Mouse (Mus musculus): Measurements from ENCODE around the gene Fam189a2. TPM values are rescaled to one million over a fixed set of nuclear protein-coding genes. Genes with fewer than 3 reads are reported as not detected.

Gene Fam189a2
- total RNA-seq (2021), result 10 to 100 TPM in 1 of 2 experiments, 1 to 10 TPM in 1; 9.7 to 10.4 TPM
- long read RNA-seq, experiment 1, transcript Fam189a2-201 (11 exons, 2,548 nt), result major isoform, 6 of 9 reads
- long read RNA-seq, experiment 1, partial matches to known transcripts, result 0 of 9 reads
- long read RNA-seq, experiment 1, other reads (novel, unspliced or antisense), result 3 of 9 reads
- long read RNA-seq, experiment 2, partial matches to known transcripts, result 0 of 4 reads
- long read RNA-seq, experiment 2, other reads (novel, unspliced or antisense), result 0 of 4 reads

GRCm38 (mm10) chr19:24030871-24031556, at the start of gene Fam189a2:
Fam189a2 (minus strand) TSS chr19:24031019.
- intact Hi-C loops (cut with DNase I), result no loop called here
- 0 out of 2 replicates have a peak within 1 kb of the TSS, but pooled peaks have one; percentile 32 for H3K27ac ChIP-seq
- DNase-seq (ENCODE audit: extremely low spot score in 1 of 2, low spot score in 2 of 2), result peak; percentile 36 to 47
- H3K4me3 ChIP-seq, result peak within 1 kb of the TSS; percentile 66
- no peak for TF ChIP-seq CTCF (IDR thresholded peaks at IDR 0.05)

GRCm38 (mm10) chr19:24077658-24078057, 46.8 kb upstream of the Fam189a2 start:
- intact Hi-C loops (cut with DNase I), result no loop called here
- DNase-seq (ENCODE audit: extremely low spot score in 1 of 2, low spot score in 2 of 2), result no peak
- no peak for TF ChIP-seq CTCF (IDR thresholded peaks at IDR 0.05)
- Histone ChIP-seq H3K27ac (no peak overlapping the region), H3K4me3 (no peak overlapping the region)

GRCm38 (mm10) chr19:24076536-24076935, 45.7 kb upstream of the Fam189a2 start:
- Histone ChIP-seq H3K27ac (no peak overlapping the region), H3K4me3 (no peak overlapping the region)
- no peak for TF ChIP-seq CTCF (IDR thresholded peaks at IDR 0.05)
- intact Hi-C loops (cut with DNase I), result no loop called here
- no peak for DNase-seq (ENCODE audit: extremely low spot score in 1 of 2, low spot score in 2 of 2)

- intact Hi-C loops (cut with DNase I), result no loop called here
- DNase-seq (ENCODE audit: extremely low spot score in 1 of 2, low spot score in 2 of 2), result no peak
- Histone ChIP-seq H3K4me3 (no peak overlapping the region), H3K27ac (no peak overlapping the region)
- no peak for TF ChIP-seq CTCF (IDR thresholded peaks at IDR 0.05)
These were observed 45.1 kb upstream of the Fam189a2 start for GRCm38 (mm10) chr19:24075927-24076326.

GRCm38 (mm10) chr19:24073155-24073554, 42.3 kb upstream of the Fam189a2 start:
- Histone ChIP-seq H3K27ac (no peak overlapping the region), H3K4me3 (no peak overlapping the region)
- no peak for TF ChIP-seq CTCF (IDR thresholded peaks at IDR 0.05)
- intact Hi-C loops (cut with DNase I), result no loop called here
- no peak for DNase-seq (ENCODE audit: extremely low spot score in 1 of 2, low spot score in 2 of 2)

GRCm38 (mm10) chr19:24064348-24064895, 33.6 kb upstream of the Fam189a2 start:
- H3K4me3 ChIP-seq, result no peak overlapping the region
- intact Hi-C loops (cut with DNase I), result no loop called here
- no peak for DNase-seq (ENCODE audit: extremely low spot score in 1 of 2, low spot score in 2 of 2)
- no peak overlapping the region for H3K27ac ChIP-seq
- TF ChIP-seq CTCF (IDR thresholded peaks at IDR 0.05), result no peak

- intact Hi-C loops (cut with DNase I), result no loop called here
- Histone ChIP-seq H3K4me3 (no peak overlapping the region), H3K27ac (no peak overlapping the region)
- DNase-seq (ENCODE audit: extremely low spot score in 1 of 2, low spot score in 2 of 2), result no peak
- TF ChIP-seq CTCF (IDR thresholded peaks at IDR 0.05), result no peak
These were observed 32.8 kb upstream of the Fam189a2 start for GRCm38 (mm10) chr19:24063585-24063984.

GRCm38 (mm10) chr19:24058851-24059250, 28.0 kb upstream of the Fam189a2 start:
- no peak overlapping the region for H3K4me3 ChIP-seq
- DNase-seq (ENCODE audit: extremely low spot score in 1 of 2, low spot score in 2 of 2), result no peak
- TF ChIP-seq CTCF (IDR thresholded peaks at IDR 0.05), result no peak
- H3K27ac ChIP-seq, result no peak overlapping the region
- intact Hi-C loops (cut with DNase I), result no loop called here

- intact Hi-C loops (cut with DNase I), result no loop called here
- Histone ChIP-seq H3K27ac (no peak overlapping the region), H3K4me3 (no peak overlapping the region)
- no peak for TF ChIP-seq CTCF (IDR thresholded peaks at IDR 0.05)
- no peak for DNase-seq (ENCODE audit: extremely low spot score in 1 of 2, low spot score in 2 of 2)
These were observed 27.2 kb upstream of the Fam189a2 start for GRCm38 (mm10) chr19:24058021-24058420.

- Histone ChIP-seq H3K27ac (no peak overlapping the region), H3K4me3 (no peak overlapping the region)
- intact Hi-C loops (cut with DNase I), result no loop called here
- peak; percentile 2 for TF ChIP-seq CTCF (IDR thresholded peaks at IDR 0.05)
- no peak for DNase-seq (ENCODE audit: extremely low spot score in 1 of 2, low spot score in 2 of 2)
These were observed 26.1 kb upstream of the Fam189a2 start for GRCm38 (mm10) chr19:24056880-24057279.

GRCm38 (mm10) chr19:24054904-24055303, 24.1 kb upstream of the Fam189a2 start:
- intact Hi-C loops (cut with DNase I), result no loop called here
- no peak for DNase-seq (ENCODE audit: extremely low spot score in 1 of 2, low spot score in 2 of 2)

GRCm38 (mm10) chr19:24054265-24054664, 23.4 kb upstream of the Fam189a2 start:
- no peak for TF ChIP-seq CTCF (IDR thresholded peaks at IDR 0.05)
- DNase-seq (ENCODE audit: extremely low spot score in 1 of 2, low spot score in 2 of 2), result no peak

More at GRCm38 (mm10) chr19:24054904-24055303, 24.1 kb upstream of the Fam189a2 start:
- no peak overlapping the region for H3K27ac ChIP-seq
- TF ChIP-seq CTCF (IDR thresholded peaks at IDR 0.05), result no peak
- no peak overlapping the region for H3K4me3 ChIP-seq

More at GRCm38 (mm10) chr19:24054265-24054664, 23.4 kb upstream of the Fam189a2 start:
- Histone ChIP-seq H3K4me3 (no peak overlapping the region), H3K27ac (no peak overlapping the region)
- intact Hi-C loops (cut with DNase I), result no loop called here
